Mouse (Mus musculus) adipocyte (in vitro differentiated cells): ENCODE measurements at regions not wholly inside any gene's neighbourhood (a gene's known extent, or its start where the extent isn't known, plus 50 kb on each side); places are given as distances from the start of the nearest gene placed in this dataset.

ENCODE experiments used
- DNase-seq: peaks from one replicate; pipeline ENCODE4 v3.0.0-alpha.2; 2016; ENCODE audit warnings: low spot score

DNA sequence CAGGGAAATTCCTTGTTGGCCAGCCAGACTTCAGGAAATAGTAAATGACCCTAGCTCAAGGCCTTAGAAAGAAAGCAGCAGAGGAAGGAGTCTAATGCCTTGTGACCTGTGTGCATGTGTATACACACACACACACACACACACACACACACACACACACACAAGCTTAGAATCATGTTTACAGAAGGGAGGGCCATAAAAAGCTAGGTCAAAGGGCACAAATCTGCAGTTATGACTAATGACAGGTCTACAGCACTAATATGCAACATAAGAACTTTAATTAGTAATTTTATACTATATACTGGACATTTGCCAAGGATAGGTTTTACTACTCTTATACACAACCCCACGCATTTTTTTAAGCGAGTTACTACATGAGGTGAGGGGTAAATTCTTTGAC lies 149.4 kb downstream of the Nr2f2 start:
- DNase-seq = no peak

- DNase-seq = no peak
Measured at GRCm38 (mm10) chr7:70213970-70214520, 152.5 kb downstream of the Nr2f2 start.

GRCm38 (mm10) chr7:70205900-70206299 lies 160.6 kb downstream of the Nr2f2 start:
- no peak for DNase-seq

GRCm38 (mm10) chr7:70200188-70200587 lies 166.3 kb downstream of the Nr2f2 start:
- no peak for DNase-seq

DNA sequence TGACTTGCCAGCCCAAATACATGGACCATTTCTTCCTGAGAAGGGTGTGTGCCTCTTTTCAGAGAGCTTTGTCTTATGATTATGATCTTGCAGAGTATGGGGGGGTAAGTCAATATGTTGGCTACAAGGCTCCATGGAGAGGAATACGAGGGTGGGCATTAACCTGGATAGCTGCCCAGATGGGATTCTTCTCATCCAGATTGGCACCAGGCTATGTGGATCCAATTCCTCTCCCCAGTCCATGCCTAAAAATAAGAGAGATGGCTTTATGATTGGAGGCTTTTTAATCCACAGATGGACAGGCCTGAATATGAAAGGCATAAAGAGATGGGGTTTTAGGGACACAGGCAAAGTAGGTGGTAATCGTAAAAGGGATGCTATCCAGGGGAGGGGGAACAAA lies 187.6 kb downstream of the Nr2f2 start:
- DNase-seq = no peak

DNA sequence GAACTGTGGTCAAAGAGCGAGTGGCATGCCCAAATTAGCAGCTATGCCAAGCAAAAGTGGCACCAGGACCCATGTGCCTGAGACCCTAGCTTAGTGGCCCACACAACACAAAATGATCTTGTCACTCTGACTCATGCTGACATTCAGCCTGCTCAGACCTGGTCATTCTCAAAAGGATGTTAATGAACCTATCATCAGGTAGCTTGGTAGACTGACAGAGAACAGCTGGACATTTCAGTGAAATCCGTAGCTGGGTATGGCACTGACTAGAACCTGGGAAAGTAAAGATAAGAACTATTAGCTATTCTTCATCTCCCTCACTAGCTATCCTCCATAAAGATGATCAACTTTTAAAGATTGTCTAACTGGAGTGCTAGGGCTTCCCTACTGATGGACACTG lies 188.5 kb downstream of the Nr2f2 start:
- no peak for DNase-seq

DNA sequence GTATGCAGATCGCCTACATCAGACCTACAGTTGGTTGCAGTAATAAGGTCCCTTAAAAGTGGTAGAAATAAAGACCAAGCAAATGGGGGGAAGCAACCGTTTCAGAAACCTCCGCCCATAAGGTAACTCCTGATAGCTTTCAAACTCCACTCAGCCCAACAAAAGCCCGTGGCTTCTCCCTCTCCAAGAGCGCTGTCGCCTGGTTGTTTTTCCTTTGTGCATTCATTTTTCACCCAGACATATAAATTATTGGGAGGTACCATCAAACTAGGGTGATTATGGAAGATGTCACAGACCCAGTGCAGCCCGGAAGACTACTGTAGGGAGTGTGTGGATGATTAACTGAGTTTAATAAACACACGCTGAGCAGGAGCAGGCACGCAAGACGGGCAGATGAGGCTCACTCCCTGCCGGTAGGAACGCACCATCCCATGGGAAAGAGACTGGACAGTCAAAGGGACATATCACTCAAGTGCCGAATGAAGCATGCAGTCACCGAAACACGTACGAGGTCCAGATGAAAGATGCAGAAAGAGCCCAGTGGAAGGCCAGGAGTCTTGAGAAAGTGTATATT lies 189.8 kb downstream of the Nr2f2 start:
- DNase-seq = no peak

DNA sequence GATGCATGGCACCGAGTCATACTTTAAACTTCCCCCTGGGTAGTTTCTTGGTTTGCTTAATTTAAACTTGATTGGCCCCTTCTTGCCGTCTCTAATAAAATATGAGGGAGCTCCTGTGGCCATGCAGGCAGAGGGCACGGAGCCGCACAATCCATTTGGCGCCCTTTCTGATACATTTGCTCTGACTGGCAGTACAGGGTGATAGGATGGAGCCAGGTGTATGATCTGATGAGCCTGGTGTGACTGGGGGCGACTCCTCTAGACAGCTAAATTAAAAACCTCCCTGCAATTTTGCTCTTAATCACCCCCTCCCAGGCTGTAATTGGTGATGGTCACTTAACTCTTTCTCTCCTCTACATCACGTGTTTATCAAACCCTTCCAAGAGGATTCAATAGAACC lies 190.4 kb downstream of the Nr2f2 start:
- DNase-seq = no peak

- no peak for DNase-seq
Measured at GRCm38 (mm10) chr7:70172431-70172830, 194.1 kb downstream of the Nr2f2 start.

- no peak for DNase-seq
Measured at GRCm38 (mm10) chr7:70171456-70171855, 195.1 kb downstream of the Nr2f2 start.

- no peak for DNase-seq
Measured at GRCm38 (mm10) chr7:70168080-70168479, 198.5 kb downstream of the Nr2f2 start.

- DNase-seq = no peak
Measured at GRCm38 (mm10) chr7:70166081-70166480, 200.5 kb downstream of the Nr2f2 start.

DNA sequence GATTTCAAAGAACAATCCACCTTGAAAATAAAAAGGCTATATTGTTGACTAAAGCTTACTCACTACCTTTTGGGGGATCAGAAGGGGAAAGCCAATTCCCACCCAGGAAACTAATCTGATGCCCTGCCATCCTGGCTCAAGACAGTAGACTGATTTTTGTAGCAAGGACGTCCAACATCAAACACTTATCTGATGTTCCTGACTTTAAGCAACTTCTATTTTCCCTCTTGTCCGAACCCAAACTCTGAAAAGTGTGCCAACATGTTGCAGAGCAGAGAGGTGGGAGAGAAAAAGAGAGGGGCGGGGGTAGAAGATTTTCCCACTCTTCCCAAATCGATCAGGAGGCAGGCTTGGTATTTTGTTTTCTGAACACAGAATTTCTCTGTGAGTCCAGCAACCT lies 201.0 kb downstream of the Nr2f2 start:
- DNase-seq = no peak

DNA sequence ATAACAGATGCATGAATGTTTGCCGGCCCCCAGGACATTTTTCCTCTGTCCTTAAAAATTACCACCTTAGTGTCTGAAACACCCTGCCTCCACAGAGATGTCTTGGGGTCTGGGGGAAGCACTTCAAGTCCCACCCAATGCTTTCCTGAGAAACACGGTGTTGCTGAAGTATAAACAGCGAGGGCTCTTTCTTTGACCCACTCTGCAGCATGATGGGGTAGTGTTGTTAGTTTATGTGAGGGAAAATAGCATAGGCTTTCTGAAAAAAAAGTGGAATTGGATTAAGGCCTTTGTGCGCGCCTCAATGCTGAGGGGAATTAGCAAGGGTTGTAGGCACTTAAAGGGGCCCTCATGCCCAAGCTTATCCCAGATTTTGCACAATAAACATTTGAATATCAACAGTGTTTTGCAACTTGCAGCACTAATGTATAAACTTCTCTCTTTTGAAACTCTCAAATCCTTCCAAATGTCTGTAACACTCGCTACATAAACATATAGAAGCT lies 201.8 kb downstream of the Nr2f2 start:
- DNase-seq = no peak

GRCm38 (mm10) chr7:70158531-70158930 lies 208.0 kb downstream of the Nr2f2 start:
- DNase-seq = no peak

- no peak for DNase-seq
Measured at GRCm38 (mm10) chr7:70144726-70145271, 221.7 kb downstream of the Nr2f2 start.

GRCm38 (mm10) chr7:70136837-70137236 lies 229.7 kb downstream of the Nr2f2 start:
- no peak for DNase-seq

DNA sequence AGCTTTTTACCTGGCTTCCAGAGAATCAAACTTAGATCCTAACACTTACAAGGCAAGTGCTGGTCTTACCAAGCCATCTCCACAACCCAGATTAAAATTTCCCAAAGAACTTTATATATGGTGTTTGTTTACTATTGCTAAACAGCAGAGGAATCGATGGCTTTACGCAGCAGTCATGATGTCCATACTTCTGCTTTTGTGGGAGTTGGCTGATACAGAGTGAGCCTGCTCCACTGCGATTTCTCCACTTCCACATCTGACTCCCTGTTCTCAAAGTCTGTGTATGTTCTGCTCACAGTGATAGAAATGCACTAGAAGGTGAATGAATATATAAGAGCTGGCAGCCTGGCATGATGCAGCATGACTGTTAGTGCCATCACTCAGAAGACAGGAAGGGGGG lies 231.1 kb downstream of the Nr2f2 start:
- DNase-seq = no peak

- no peak for DNase-seq
Measured at GRCm38 (mm10) chr7:70129963-70130362, 236.6 kb downstream of the Nr2f2 start.

DNA sequence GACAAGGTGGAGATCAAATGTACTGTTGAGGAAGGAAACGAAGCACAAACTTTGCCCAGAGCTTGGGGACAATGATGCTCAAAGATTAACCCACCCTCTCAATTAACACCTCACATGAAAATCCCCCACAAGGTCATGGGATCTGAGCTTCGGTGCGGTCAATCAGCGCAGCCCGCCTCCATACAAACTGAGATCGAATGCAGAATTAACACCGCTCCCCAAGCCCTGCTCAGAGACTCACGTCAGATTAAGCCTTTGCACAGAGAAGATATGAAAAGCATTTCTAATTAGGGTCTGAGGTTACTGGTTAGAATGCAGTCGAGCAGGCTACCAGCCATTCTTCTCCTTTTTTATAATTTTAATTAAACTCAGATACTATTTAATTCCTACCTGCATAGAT lies 243.7 kb downstream of the Nr2f2 start:
- DNase-seq = no peak

DNA sequence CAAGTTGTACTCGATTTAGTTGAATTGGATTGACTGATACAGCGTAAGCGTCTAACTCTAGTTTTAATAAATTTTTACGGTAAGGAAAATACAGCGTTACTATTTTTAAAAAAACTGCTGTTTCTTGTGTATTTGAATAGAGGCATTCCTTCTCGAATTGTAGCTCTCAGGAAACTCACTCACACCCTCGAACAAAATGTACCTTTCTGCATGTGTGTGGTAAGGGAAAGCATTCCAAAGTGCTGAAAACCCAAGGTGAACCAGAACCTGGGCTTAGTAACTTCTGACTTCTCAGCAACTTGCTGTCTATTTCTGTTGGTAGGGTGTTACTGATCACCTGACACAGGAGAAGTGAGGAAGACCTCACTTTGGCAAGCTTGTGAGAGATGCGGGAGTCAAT lies 247.0 kb downstream of the Nr2f2 start:
- DNase-seq = no peak

- no peak for DNase-seq
Measured at GRCm38 (mm10) chr7:70118971-70119370, 247.6 kb downstream of the Nr2f2 start.

GRCm38 (mm10) chr7:70117930-70118922 lies 248.3 kb downstream of the Nr2f2 start:
- no peak for DNase-seq
